Comparison of ENCODE assay signal across 8 mouse cellular contexts in the genomic region with DNA sequence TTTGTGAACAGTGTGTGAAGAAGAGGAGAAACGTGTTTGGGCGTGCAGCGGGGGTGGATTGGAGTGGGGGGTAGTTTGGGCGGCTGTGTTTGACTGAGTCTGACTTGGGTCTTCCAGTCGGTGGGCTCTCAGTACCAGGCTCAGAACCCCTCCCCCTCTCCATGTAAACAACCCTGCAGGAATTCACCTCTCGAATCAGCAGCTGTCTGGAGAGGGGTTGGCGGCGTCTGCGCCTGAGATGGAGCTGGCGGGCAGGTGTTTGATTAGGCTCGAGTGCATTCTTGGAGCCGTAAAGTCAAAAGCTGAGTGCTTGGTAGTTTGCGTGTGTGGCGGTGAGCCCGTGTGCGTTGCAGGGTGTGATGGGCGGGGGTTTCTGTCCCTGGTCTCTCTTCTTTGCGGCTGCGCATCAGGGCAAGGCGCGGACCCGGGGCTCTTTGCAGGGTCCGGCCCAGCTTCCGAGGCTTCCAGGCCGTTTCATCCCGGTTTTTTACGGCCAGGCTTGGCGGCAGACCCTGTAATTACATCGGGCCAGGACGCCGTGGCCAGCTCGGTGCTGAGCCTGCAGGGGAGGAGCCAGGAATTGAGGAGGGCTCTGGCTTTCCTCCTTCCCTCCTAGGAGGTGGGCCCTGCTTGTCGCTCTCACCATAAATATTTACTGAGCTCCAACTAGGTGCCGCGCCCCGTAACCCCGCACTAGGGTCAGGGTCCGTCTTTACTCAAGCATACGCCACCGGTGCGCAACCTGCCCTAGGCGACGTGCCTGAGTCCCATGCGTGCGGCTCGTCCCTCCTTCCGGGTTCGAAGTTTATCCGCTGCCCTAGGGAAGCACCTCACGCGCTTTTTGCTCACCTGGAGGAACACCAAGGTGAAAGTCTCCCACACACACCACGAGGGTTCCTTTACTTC. TPM values are rescaled to one million over a fixed set of nuclear protein-coding genes. Genes with fewer than 3 reads are reported as not detected.
A peak's percentile ranks its signal among the peaks of the same experiment; 100 is the strongest.
DNase-seq lines count a peak whose midpoint lies in the region; TF ChIP-seq lines count a peak whose summit lies in the region.

Gene Efna1 (minus strand): TSS at position 537 of the 906 bp plus-strand sequence.

- 0 out of 2 replicates have a peak, but pooled peaks cover 13% of the 10 kb centered on the region for H3K27me3 ChIP-seq in heart, embryonic 10.5 days (ENCODE audit: insufficient read depth, poor library complexity, severe bottlenecking)

- WGBS in heart, embryonic 10.5 days, result under 1% methylated on average over 52 of the region's 52 CpGs
- WGBS in olfactory bulb, adult 2 months, result 3% methylated on average over 52 of the region's 52 CpGs

- peak within 1 kb of the TSS; percentile 77 for H3K4me3 ChIP-seq in heart, embryonic 10.5 days
- peak within 1 kb of the TSS; percentile 49 for H3K4me3 ChIP-seq in olfactory bulb, adult 2 months (ENCODE audit: insufficient read depth, low read depth, low read length)

- peak within 1 kb of the TSS; percentile 92 for H3K27ac ChIP-seq in heart, embryonic 10.5 days
- no peak within 1 kb of the TSS for H3K27ac ChIP-seq in olfactory bulb, adult 2 months (ENCODE audit: insufficient read depth, low read depth, low read length)

- TF ChIP-seq CTCF in olfactory bulb, adult 2 months (IDR thresholded peaks at IDR 0.05; ENCODE audit: insufficient read depth, low read depth, low read length), result no peak

- peaks cover 7% of the 10 kb centered on the region for H3K36me3 ChIP-seq in heart, embryonic 10.5 days

- DNase-seq in 3134 (ENCODE audit: extremely low read depth, insufficient read length, low spot score) (peak; percentile 74), NIH3T3 (ENCODE audit: low read depth) (peak; percentile 60)
- DNase-seq in embryo, embryonic 10 days (ENCODE audit: low spot score), result peak; percentile 72
- DNase-seq in heart, embryonic 10.5 days (ENCODE audit: low spot score), result no peak
- DNase-seq in kidney, adult 9 months, result peak; percentile 94
- peak; percentile 88 to 91 for DNase-seq in lung, adult 18-20 months
- DNase-seq in natural killer cell, adult 2 months (ENCODE audit: low spot score in 2 of 2), result no peak

- no peaks in the 10 kb centered on the region for H3K9me3 ChIP-seq in heart, embryonic 10.5 days

- H3K4me1 ChIP-seq in heart, embryonic 10.5 days, result peaks cover 65% of the 10 kb centered on the region
- peaks cover 28% of the 10 kb centered on the region for H3K4me1 ChIP-seq in olfactory bulb, adult 2 months (ENCODE audit: control insufficient read depth, insufficient read depth, low read length)

- no peak for TF ChIP-seq POLR2A in olfactory bulb, adult 2 months (IDR thresholded peaks at IDR 0.05; ENCODE audit: insufficient read depth, low read depth, low read length)

RNA-seq across cellular contexts. Expression of gene Efna1, which starts in this region (rescaled TPM):
- 32.0 and 37.7 TPM in 2 replicates for polyA plus RNA-seq in heart, embryonic 10.5 days (2016; fragmentation: Nextera tagmentation; extraction: Ambion mirVana)
- not detected in 2 replicates for polyA plus RNA-seq in olfactory bulb, adult 2 months (2012; ENCODE audit: insufficient read depth, insufficient read length, low replicate concordance, missing spikeins)

Comparison
In these comparisons a context has a peak if more than half of its experiments do, and no peak if none do; other contexts are left out.
1. RNA of gene Efna1 (polyA plus RNA-seq): 32.0 to 37.7 TPM in heart, embryonic 10.5 days; not detected in olfactory bulb, adult 2 months; every median in the first group is over 10 times any median in the second.
2. DNase-seq: peak in 3134 (single experiment), NIH3T3 (single experiment), embryo, embryonic 10 days (single experiment), kidney, adult 9 months (single experiment) and lung, adult 18-20 months (2 of 2); none in heart, embryonic 10.5 days (single experiment) and natural killer cell, adult 2 months (0 of 2).